Mouse (Mus musculus): ENCODE results near the gene Angptl8.

DNA sequence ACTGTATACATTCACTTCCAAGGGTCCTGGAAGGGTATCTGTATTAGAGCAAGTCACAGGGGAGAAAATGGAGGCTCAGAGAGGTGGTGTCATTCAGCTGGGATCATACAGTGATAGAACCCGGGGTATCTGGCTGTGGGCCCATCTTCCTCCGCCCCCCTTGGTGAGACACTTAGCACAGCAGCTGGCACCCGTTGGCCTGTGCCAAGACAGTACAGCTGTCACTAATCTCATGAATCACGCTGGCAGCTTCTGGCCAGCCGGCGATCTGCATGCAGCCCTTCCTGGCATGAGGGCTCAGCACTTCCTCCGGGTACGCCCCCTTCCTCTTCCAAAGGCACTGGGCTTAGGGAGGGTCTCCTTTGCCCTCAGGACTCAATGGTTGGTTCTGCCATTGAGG is 42.7 kb upstream of the Angptl8 start:
- TF ChIP-seq CTCF (IDR thresholded peaks at IDR 0.05; ENCODE audit: low read depth, low read length) (no peak), POLR2A (IDR thresholded peaks at IDR 0.05; ENCODE audit: extremely low read depth, insufficient read depth, low read length) (no peak)

All from liver, adult 2 months (tissue).